ENCODE assay signal across 8 mouse cellular contexts in the genomic region with DNA sequence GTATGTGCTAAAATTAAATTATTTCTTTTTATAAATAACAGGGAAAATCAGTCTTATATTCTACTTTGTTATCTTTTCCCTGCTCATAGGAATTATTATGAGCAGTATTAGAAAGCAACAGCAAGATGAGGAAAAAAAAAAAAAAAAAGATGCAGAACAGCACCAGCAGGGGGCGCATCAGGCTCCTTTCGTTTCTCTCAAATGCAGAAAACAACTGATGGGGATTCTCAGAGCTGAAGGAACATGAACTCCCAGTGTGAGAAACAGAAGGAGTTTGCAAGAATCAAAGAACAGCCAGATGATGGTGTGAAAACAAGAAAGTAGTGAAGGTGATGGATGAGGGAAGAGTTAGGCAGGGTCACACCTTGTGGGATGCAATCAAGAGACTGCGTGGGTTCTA.
A peak's percentile ranks its signal among the peaks of the same experiment; 100 is the strongest.
DNase-seq lines count a peak whose midpoint lies in the region; ATAC-seq and TF ChIP-seq lines count a peak whose summit lies in the region.
"Had no signal": no experiment of that assay in that cellular context is flagged by ENCODE, and none has a peak within 500 bp of the region (broad histone marks: within the 10 kb centered on the region; RNA-seq: fewer than 3 reads in every experiment).

No protein-coding gene starts in this region.

- no peaks in the 10 kb centered on the region for H3K4me1 ChIP-seq in kidney, embryonic 16.5 days (ENCODE audit: insufficient read depth, low read length)
- no peaks in the 10 kb centered on the region for H3K4me1 ChIP-seq in MEL (ENCODE audit: control insufficient read depth in 1 of 2, insufficient read depth in 2 of 2, low read length in 2 of 2)
- H3K4me1 ChIP-seq in embryonic facial prominence, embryonic 10.5 days, result no peaks in the 10 kb centered on the region
- H3K4me1 ChIP-seq: neural tube, embryonic 13.5 days had no signal

- TF ChIP-seq RAD21 in MEL (IDR thresholded peaks at IDR 0.05; ENCODE audit: low read depth, low read length), result peak; percentile 4

- WGBS in kidney, embryonic 16.5 days, result 29% methylated on average over 3 of the region's 3 CpGs
- 31% methylated on average over 3 of the region's 3 CpGs for WGBS in embryonic facial prominence, embryonic 10.5 days

- no peak for ATAC-seq in kidney, embryonic 16.5 days (ENCODE audit: low FRiP score, low TSS enrichment)

- no peak overlapping the region for H3K27ac ChIP-seq in kidney, embryonic 16.5 days (ENCODE audit: low read length)
- H3K27ac ChIP-seq in MEL (ENCODE audit: control insufficient read depth, low read depth, low read length), result no peak overlapping the region
- H3K27ac ChIP-seq in embryonic facial prominence, embryonic 10.5 days (replicated peaks), result no peak overlapping the region
- H3K27ac ChIP-seq: neural tube, embryonic 13.5 days had no signal

- no peaks in the 10 kb centered on the region for H3K9me3 ChIP-seq in kidney, embryonic 16.5 days (ENCODE audit: low read length)
- no peaks in the 10 kb centered on the region for H3K9me3 ChIP-seq in MEL (replicated peaks; ENCODE audit: insufficient read depth, low read length)
- no peaks in the 10 kb centered on the region for H3K9me3 ChIP-seq in embryonic facial prominence, embryonic 10.5 days
- H3K9me3 ChIP-seq: neural tube, embryonic 13.5 days had no signal

- no peak overlapping the region for H3K9ac ChIP-seq in kidney, embryonic 16.5 days (replicated peaks; ENCODE audit: low read length)
- no peak overlapping the region for H3K9ac ChIP-seq in MEL (ENCODE audit: control insufficient read depth, low read depth, low read length, poor library complexity, severe bottlenecking)
- H3K9ac ChIP-seq: neural tube, embryonic 13.5 days had no signal

- TF ChIP-seq POLR2A in MEL (IDR thresholded peaks at IDR 0.05; ENCODE audit: control insufficient read depth in 1 of 2, insufficient read depth in 1 of 2, low read depth in 1 of 2, low read length in 2 of 2, poor library complexity in 1 of 2), result no peak

- no peak for TF ChIP-seq EP300 in MEL (IDR thresholded peaks at IDR 0.05; ENCODE audit: low read depth in 1 of 2, low read length in 2 of 2)

- peak; percentile 11 to 35 (median 26); a peak in 4 of 6 replicates for TF ChIP-seq CTCF in MEL (IDR thresholded peaks at IDR 0.05 in 2 of 3, conservative IDR thresholded peaks at IDR 0.05 in 1 of 3; ENCODE audit: control insufficient read depth in 1 of 3, insufficient read depth in 1 of 3, low read depth in 2 of 3, low read length in 3 of 3, poor library complexity in 1 of 3, severe bottlenecking in 1 of 3)

- H3K36me3 ChIP-seq in kidney, embryonic 16.5 days (ENCODE audit: insufficient read depth, low read length), result no peaks in the 10 kb centered on the region
- H3K36me3 ChIP-seq in MEL (ENCODE audit: control insufficient read depth in 1 of 2, insufficient read depth in 2 of 2, low read length in 2 of 2), result no peaks in the 10 kb centered on the region
- H3K36me3 ChIP-seq in embryonic facial prominence, embryonic 10.5 days (replicated peaks), result no peaks in the 10 kb centered on the region
- H3K36me3 ChIP-seq: neural tube, embryonic 13.5 days had no signal

- H3K27me3 ChIP-seq in kidney, embryonic 16.5 days (ENCODE audit: insufficient read depth, low read length), result no peaks in the 10 kb centered on the region
- H3K27me3 ChIP-seq in MEL (ENCODE audit: control insufficient read depth in 1 of 2, insufficient read depth in 2 of 2, low read length in 2 of 2), result no peaks in the 10 kb centered on the region
- no peaks in the 10 kb centered on the region for H3K27me3 ChIP-seq in embryonic facial prominence, embryonic 10.5 days (replicated peaks; ENCODE audit: low read depth, poor library complexity, severe bottlenecking)
- H3K27me3 ChIP-seq: neural tube, embryonic 13.5 days had no signal

- H3K4me3 ChIP-seq in kidney, embryonic 16.5 days (ENCODE audit: low read length), result no peak overlapping the region
- H3K4me3 ChIP-seq in MEL (ENCODE audit: control insufficient read depth in 1 of 2, insufficient read depth in 1 of 2, low read depth in 2 of 2, low read length in 2 of 2), result no peak overlapping the region
- no peak overlapping the region for H3K4me3 ChIP-seq in embryonic facial prominence, embryonic 10.5 days
- H3K4me3 ChIP-seq: neural tube, embryonic 13.5 days had no signal

- peak; percentile 3 for DNase-seq in kidney, adult 18-20 months
- DNase-seq in A20 (ENCODE audit: low read depth, low spot score), result peak; percentile 40
- peak; percentile 5 for DNase-seq in MEL (ENCODE audit: low read depth, low spot score)
- peak; percentile 39 for DNase-seq in embryonic facial prominence, embryonic 10.5 days (ENCODE audit: low spot score)
- peak; percentile 2 for DNase-seq in lung, postnatal 25 days (ENCODE audit: low spot score)
- DNase-seq in thymus, postnatal 14 days, result no peak

- H3K79me2 ChIP-seq in MEL (ENCODE audit: control insufficient read depth, insufficient read depth, low read length, poor library complexity), result no peaks in the 10 kb centered on the region

- H3K4me2 ChIP-seq in kidney, embryonic 16.5 days (replicated peaks; ENCODE audit: low read depth, low read length), result no peak overlapping the region
- H3K4me2 ChIP-seq: neural tube, embryonic 13.5 days had no signal

TF ChIP-seq in MEL, 35 proteins besides CTCF, POLR2A, EP300 and RAD21:
- no peak for TF ChIP-seq GATA1 (IDR thresholded peaks at IDR 0.05; ENCODE audit: low read depth, low read length)
- no peak for TF ChIP-seq TAL1 (IDR thresholded peaks at IDR 0.05; ENCODE audit: low read length)
- no peak for TF ChIP-seq ZKSCAN1 (IDR thresholded peaks at IDR 0.05; ENCODE audit: low read depth, low read length)
- TF ChIP-seq ZC3H11A (IDR thresholded peaks at IDR 0.05; ENCODE audit: low read depth, low read length), result no peak
- no peak for TF ChIP-seq KAT2A (conservative IDR thresholded peaks at IDR 0.05; ENCODE audit: low read depth, low read length)
- no peak for TF ChIP-seq NRF1 (IDR thresholded peaks at IDR 0.05; ENCODE audit: insufficient read depth, low read depth, low read length, poor library complexity, severe bottlenecking)
- TF ChIP-seq ZNF384 (IDR thresholded peaks at IDR 0.05; ENCODE audit: low read depth, low read length), result peak; percentile 80
- no peak for TF ChIP-seq CHD2 (IDR thresholded peaks at IDR 0.05; ENCODE audit: low read length)
- no peak for TF ChIP-seq MAZ (IDR thresholded peaks at IDR 0.05; ENCODE audit: low read depth, low read length)
- peak; percentile 45 for TF ChIP-seq SMC3 (IDR thresholded peaks at IDR 0.05; ENCODE audit: low read depth, low read length)
- no peak for TF ChIP-seq TBP (IDR thresholded peaks at IDR 0.05; ENCODE audit: low read depth, low read length)
- no peak for TF ChIP-seq GABPA (IDR thresholded peaks at IDR 0.05; ENCODE audit: low read depth, low read length)
